Mouse (Mus musculus) embryonic facial prominence, embryonic 12.5 days (tissue): ENCODE measurements around the gene Spp1. TPM values are rescaled to one million over a fixed set of nuclear protein-coding genes. Genes with fewer than 3 reads are reported as not detected.

Experiments used
- ATAC-seq: fragments of 200-750 bp; cut with Nextera tagmentation; 2 replicates; pipeline ENCODE4 v1.8.0; 2017; ENCODE audit not compliant: insufficient number of reproducible peaks, insufficient read depth, low FRiP score, low TSS enrichment
- H3K27ac ChIP-seq: fragments of 300-500 bp; sonication (generic); 2 replicates; pipeline ENCODE4 v1.5.1; 2016; ENCODE audit warnings: mild to moderate bottlenecking
- H3K27me3 ChIP-seq: fragments of 300-500 bp; sonication (generic); 2 replicates; pipeline ENCODE4 v1.6.1; 2016; ENCODE audit warnings: mild to moderate bottlenecking, moderate library complexity
- H3K36me3 ChIP-seq: fragments of 300-500 bp; sonication (generic); 2 replicates; pipeline ENCODE4 v1.6.1; 2016; ENCODE audit warnings: mild to moderate bottlenecking
- H3K4me1 ChIP-seq: fragments of 300-500 bp; sonication (generic); 2 replicates; pipeline ENCODE4 v1.6.1; 2016
- H3K4me2 ChIP-seq: fragments of 300-500 bp; sonication (generic); replicated peaks from 2 replicates; pipeline ENCODE4 v1.6.1; 2016; ENCODE audit warnings: mild to moderate bottlenecking, moderate library complexity
- H3K4me3 ChIP-seq: fragments of 300-500 bp; sonication (generic); 2 replicates; pipeline ENCODE4 v1.5.1; 2016; ENCODE audit warnings: mild to moderate bottlenecking
- H3K9ac ChIP-seq: fragments of 300-500 bp; sonication (generic); 2 replicates; pipeline ENCODE4 v1.6.1; 2016; ENCODE audit warnings: mild to moderate bottlenecking, moderate library complexity
- H3K9me3 ChIP-seq: fragments of 300-500 bp; sonication (generic); 2 replicates; pipeline ENCODE4 v1.6.1; 2016; ENCODE audit warnings: mild to moderate bottlenecking, moderate library complexity
- WGBS: fragments of 180-500 bp; shearing (Covaris S2); methylation state at CpG from one replicate; pipeline ENCODE4 v1.1.7; 2016; 5-methylcytosine and 5-hydroxymethylcytosine counted together
- polyA plus RNA-seq: library from polyadenylated mRNA; unstranded; fragments of >200 nt; fragmentation: Nextera tagmentation; extraction: Ambion mirVana; gene quantifications from 2 replicates; pipeline ENCODE4 v1.2.1, GENCODE M21; 2016

The Spp1 gene
- polyA plus RNA-seq, 1 experiment from 2014 or later = 11.5 TPM

DNA sequence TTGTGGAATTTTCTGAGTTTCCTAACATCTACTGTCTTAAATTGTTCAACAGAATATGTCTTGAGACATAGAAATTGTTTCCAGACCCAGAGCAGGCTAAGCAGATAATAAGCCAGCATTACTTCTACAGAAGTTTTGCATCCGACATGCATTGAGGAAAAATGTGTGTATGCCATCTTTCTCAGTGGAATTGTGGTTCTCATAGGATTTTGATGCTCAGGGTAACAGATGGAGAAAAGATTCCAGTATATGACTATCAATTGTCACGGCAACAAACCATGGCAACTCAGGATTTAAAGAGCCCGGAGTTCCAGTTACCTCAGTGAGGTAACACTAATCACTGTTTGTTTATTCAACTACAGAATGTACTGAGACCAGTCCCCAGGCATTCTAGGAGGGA, 29.9 kb upstream of the Spp1 start:
- no peak overlapping the region for H3K4me2 ChIP-seq
- no peaks in the 10 kb centered on the region for H3K9me3 ChIP-seq
- 37% methylated on average over 3 of the region's 3 CpGs for WGBS
- H3K36me3 ChIP-seq = no peaks in the 10 kb centered on the region
- H3K4me3 ChIP-seq = no peak overlapping the region
- no peak overlapping the region; the same call in 1 of the 2 replicates for H3K27ac ChIP-seq
- H3K9ac ChIP-seq = no peak overlapping the region
- peaks cover 25% of the 10 kb centered on the region for H3K4me1 ChIP-seq
- no peak for ATAC-seq
- no peaks in the 10 kb centered on the region for H3K27me3 ChIP-seq

DNA sequence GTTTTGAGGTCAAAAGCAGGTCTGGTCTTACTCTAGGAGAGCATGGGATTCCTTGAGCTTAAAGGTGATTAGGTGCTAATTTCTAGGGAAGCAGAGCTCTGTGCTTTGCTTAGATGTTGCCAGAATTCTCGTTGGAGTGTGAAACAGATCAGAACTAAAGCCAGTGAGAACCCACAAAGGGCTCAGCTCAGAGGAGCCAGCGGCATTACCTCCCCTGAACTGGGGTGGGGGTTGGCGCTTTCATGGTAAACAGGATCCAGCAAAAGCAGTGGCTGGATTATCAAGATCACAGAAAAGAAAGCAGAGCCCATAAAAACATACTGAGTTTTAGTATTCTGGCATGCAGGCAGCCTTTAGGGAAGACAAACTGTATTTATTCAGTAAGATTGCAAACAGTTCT, 28.2 kb upstream of the Spp1 start:
- Histone ChIP-seq H3K4me3 (no peak overlapping the region), H3K9me3 (no peaks in the 10 kb centered on the region), H3K4me2 (no peak overlapping the region), H3K4me1 (peaks cover 25% of the 10 kb centered on the region), H3K27ac (peak overlapping the region; percentile 65; the same call in 1 of the 2 replicates), H3K27me3 (no peaks in the 10 kb centered on the region), H3K36me3 (no peaks in the 10 kb centered on the region), H3K9ac (no peak overlapping the region)
- no peak for ATAC-seq
- WGBS = 10% methylated on average over 3 of the region's 3 CpGs

DNA sequence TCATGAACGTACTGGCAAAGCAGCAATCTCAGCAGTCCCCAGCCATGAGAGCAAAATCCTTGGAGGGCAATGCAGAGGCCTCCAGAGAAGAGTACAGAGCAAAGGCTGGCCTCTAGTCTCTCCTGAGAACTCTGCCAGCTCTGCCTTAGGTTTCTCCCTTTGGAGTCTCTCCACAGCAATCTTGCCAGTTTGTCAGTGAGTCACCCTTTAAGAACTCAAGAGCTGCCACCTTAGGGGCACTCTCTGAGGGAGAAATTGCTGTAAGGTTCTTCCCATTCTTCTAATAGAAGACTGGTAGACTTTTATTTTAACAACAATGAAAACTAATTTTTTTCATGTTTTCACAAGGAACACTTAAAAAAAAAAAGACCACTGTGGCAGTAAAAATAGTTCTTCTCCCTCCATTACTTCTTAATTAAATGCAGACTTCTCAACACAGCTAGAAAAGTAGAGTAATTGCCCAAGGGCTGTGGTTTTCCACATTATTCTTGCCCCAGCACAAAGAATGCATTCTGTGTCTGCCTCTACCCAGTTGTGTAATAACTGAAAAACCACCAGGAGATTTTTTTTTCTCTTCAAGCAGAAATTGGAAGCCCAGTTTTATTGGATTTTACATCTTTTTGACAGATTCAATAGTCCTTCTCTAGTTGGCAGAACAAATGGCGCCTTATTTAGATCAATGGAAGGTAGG, 27.2 kb upstream of the Spp1 start:
- Histone ChIP-seq H3K27me3 (no peaks in the 10 kb centered on the region), H3K4me3 (no peak overlapping the region), H3K36me3 (no peaks in the 10 kb centered on the region), H3K9me3 (no peaks in the 10 kb centered on the region), H3K4me2 (no peak overlapping the region), H3K27ac (peak overlapping the region; percentile 84), H3K4me1 (peaks cover 22% of the 10 kb centered on the region), H3K9ac (no peak overlapping the region)
- no peak; the same call in 1 of the 2 replicates for ATAC-seq
- 34% methylated on average over 2 of the region's 2 CpGs for WGBS

DNA sequence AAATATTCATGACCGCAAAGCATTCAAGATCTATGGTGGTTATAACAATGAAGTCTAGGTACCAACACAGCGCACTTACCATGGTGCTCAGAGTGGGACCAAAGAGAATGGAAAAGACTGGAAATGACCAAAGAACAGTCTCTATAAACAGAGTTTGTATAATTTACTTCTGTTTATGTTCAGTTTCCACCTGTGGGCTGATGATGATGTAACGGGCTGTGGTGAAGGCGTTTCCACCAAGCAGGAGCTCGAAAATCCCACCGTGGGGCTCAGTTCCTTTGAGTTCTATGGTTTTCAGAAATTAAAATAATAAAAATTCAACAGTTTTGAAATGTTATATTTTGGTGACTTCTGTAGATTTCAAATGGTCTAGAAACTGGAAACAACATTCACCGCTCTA, 26.4 kb upstream of the Spp1 start:
- WGBS = 93% methylated on average over 7 of the region's 7 CpGs
- no peak for ATAC-seq
- Histone ChIP-seq H3K36me3 (no peaks in the 10 kb centered on the region), H3K4me3 (no peak overlapping the region), H3K27me3 (no peaks in the 10 kb centered on the region), H3K9me3 (no peaks in the 10 kb centered on the region), H3K27ac (peak overlapping the region; percentile 69), H3K9ac (no peak overlapping the region), H3K4me1 (peaks cover 22% of the 10 kb centered on the region), H3K4me2 (no peak overlapping the region)

DNA sequence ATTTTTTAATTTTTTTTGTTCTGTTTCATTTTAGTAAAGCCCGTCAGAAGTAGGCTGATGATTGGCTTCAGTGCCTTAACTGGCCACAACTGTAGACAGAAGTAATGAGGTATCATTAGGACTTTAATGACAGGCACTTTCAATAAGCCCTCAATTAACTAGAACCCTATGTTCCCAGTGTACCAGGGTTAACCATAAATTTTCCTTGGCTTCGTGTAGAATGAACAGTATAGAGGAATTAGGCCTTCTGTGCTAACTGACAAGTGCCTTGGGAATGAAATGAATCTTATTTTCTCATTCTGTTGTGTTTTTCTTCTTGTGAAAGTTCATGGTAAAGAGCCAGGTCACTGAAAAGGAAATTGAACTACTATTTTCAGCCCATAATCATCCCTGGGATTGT, 18.9 kb upstream of the Spp1 start:
- ATAC-seq = no peak
- WGBS = 40% methylated on average over 2 of the region's 2 CpGs
- Histone ChIP-seq H3K4me2 (no peak overlapping the region), H3K4me3 (no peak overlapping the region), H3K27ac (no peak overlapping the region), H3K9ac (no peak overlapping the region), H3K36me3 (no peaks in the 10 kb centered on the region), H3K4me1 (no peaks in the 10 kb centered on the region), H3K27me3 (no peaks in the 10 kb centered on the region), H3K9me3 (no peaks in the 10 kb centered on the region)

DNA sequence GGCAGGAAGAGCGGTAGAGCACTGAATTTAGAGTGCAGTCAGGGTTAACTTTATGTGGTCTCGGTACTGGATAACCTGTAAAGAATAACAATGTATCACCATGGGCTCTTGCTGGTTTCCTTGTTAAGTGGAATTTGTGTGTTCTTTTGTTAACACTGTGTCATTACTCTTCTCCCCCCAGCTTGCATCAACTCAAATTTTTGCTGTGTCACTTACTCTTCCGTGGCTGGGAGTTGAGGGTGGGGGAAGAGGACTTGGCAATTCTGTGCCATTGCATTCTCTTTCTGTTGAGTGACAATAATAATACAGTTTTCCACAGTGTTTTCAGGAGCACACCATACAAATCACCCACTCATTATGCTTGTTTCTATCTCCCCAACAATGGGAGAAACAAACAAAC, 17.9 kb upstream of the Spp1 start:
- Histone ChIP-seq H3K36me3 (no peaks in the 10 kb centered on the region), H3K4me2 (no peak overlapping the region), H3K27me3 (no peaks in the 10 kb centered on the region), H3K9ac (no peak overlapping the region), H3K9me3 (no peaks in the 10 kb centered on the region), H3K4me1 (no peaks in the 10 kb centered on the region), H3K4me3 (no peak overlapping the region), H3K27ac (no peak overlapping the region)
- 69% methylated on average over 3 of the region's 3 CpGs for WGBS
- no peak for ATAC-seq

DNA sequence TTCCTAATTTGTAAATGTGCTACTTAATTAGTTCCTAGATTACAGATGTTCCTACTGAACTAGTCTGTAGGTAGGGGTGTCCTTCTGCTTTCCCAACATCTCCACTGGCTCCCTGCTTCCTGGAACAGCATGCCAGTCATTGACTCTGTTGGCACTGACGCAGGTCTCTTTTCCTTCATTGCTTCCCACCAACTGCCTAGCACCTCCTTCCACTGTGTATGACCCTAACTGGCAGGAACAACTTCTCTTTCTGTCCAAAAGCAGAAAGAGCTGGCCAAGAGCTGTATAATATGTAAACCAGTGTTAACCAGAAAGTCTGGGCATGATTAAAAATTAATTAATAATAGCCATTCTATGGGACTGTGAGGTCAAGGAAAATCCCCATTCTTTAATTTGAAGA, 17.2 kb upstream of the Spp1 start:
- ATAC-seq = no peak
- no peaks in the 10 kb centered on the region for H3K9me3 ChIP-seq
- WGBS = 89% methylated on average over 1 of the region's 1 CpGs

DNA sequence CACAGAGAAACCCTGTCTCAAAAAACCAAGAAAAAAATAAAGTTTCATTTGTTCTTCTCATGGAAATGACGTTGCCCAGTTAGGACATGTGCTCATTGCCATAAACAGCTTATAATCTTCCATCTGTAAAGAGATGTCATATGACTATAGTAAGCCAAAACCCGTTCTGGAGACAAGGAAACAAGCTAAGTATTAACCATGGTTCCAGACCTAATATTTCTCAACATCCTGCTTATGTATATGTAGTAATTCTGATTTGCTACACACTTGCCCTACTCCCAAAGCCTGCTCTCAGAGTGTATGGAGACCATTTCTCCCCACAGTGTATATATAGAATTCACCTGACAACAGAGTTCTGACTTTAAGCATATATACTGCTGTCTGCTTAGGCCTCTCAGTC, 12.9 kb upstream of the Spp1 start:
- H3K4me1 ChIP-seq = no peaks in the 10 kb centered on the region
- no peaks in the 10 kb centered on the region for H3K9me3 ChIP-seq
- H3K36me3 ChIP-seq = no peaks in the 10 kb centered on the region
- no peak overlapping the region for H3K4me3 ChIP-seq
- H3K9ac ChIP-seq = no peak overlapping the region
- H3K27ac ChIP-seq = no peak overlapping the region
- no peak for ATAC-seq
- 69% methylated on average over 2 of the region's 2 CpGs for WGBS
- no peak overlapping the region for H3K4me2 ChIP-seq
- H3K27me3 ChIP-seq = no peaks in the 10 kb centered on the region

More for the DNA sequence above, 17.2 kb upstream of the Spp1 start:
- H3K4me3 ChIP-seq = no peak overlapping the region
- H3K27ac ChIP-seq = no peak overlapping the region
- H3K9ac ChIP-seq = no peak overlapping the region
- H3K36me3 ChIP-seq = no peaks in the 10 kb centered on the region
- no peaks in the 10 kb centered on the region for H3K4me1 ChIP-seq
- no peak overlapping the region for H3K4me2 ChIP-seq
- H3K27me3 ChIP-seq = no peaks in the 10 kb centered on the region

DNA sequence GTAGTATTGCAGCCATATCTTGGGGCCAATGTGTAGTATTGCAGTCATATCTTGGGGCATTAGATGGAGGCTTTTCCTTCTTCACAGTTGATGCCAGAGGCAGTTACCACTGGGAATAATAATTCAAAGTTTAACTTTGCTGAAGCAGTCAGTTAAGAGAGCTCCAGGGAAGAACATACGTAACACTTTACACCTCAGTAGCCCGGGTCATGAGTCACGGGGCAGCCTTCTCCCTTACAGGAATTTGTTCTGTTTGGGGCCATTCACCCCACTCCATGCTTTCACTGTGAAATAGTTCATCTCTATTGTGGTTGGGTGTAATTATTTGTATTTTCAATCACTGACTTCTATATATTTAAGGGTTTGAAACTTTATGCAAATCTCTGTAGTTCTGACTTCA, 11.1 kb upstream of the Spp1 start:
- Histone ChIP-seq H3K27ac (no peak overlapping the region), H3K4me3 (no peak overlapping the region), H3K4me2 (no peak overlapping the region), H3K36me3 (no peaks in the 10 kb centered on the region), H3K27me3 (no peaks in the 10 kb centered on the region), H3K9me3 (no peaks in the 10 kb centered on the region), H3K4me1 (no peaks in the 10 kb centered on the region), H3K9ac (no peak overlapping the region)
- ATAC-seq = no peak
- 79% methylated on average over 3 of the region's 3 CpGs for WGBS

DNA sequence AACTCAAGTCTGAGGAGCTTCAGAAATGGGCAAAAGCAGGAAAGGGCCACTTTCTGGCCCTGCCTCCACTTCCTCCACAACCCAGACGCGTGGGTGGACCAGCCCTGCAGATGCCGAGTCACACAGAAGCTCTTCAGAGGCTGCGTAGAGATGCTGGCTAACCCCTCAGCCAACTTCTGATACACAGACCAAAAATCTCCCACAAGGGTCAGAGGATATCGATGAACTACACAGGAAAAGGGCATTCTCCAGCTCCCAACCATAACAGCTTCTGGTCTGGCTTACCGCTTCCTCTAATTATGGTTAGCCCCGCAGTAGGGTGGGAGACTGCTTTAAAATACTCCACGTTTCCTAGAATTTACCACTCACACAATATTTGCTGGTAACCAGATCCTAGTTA, 9.0 kb upstream of the Spp1 start:
- no peak overlapping the region for H3K9ac ChIP-seq
- H3K27ac ChIP-seq = no peak overlapping the region
- H3K4me1 ChIP-seq = no peaks in the 10 kb centered on the region
- 71% methylated on average over 8 of the region's 8 CpGs for WGBS
- H3K36me3 ChIP-seq = no peaks in the 10 kb centered on the region
- H3K9me3 ChIP-seq = no peaks in the 10 kb centered on the region
- no peak overlapping the region for H3K4me3 ChIP-seq
- H3K4me2 ChIP-seq = no peak overlapping the region
- no peak for ATAC-seq
- no peaks in the 10 kb centered on the region for H3K27me3 ChIP-seq

DNA sequence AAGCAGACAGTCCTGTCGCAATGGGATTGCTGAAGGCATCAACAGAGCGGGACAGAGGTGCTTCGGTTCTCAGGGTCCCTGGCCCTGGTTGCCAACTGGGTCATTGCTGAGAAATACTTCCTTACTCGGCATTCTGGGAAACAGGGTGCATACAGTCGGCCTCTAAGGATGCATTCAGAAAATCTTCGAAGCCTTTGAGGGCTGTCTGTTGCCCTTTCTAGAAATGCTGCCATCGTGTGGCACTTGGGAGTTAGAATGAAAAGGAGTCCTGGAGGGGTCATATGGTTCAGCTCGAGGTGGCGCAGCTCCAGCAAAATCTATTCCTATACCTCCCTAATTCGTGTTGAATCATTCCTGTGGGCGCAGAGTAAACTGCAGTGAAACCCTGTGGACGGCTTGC, 2.0 kb upstream of the Spp1 start:
- Histone ChIP-seq H3K9ac (no peak overlapping the region), H3K4me3 (no peak overlapping the region), H3K4me2 (no peak overlapping the region), H3K36me3 (no peaks in the 10 kb centered on the region), H3K4me1 (no peaks in the 10 kb centered on the region; the same call in 1 of the 2 replicates), H3K9me3 (no peaks in the 10 kb centered on the region), H3K27me3 (no peaks in the 10 kb centered on the region), H3K27ac (no peak overlapping the region)
- no peak for ATAC-seq
- 36% methylated on average over 12 of the region's 12 CpGs for WGBS

DNA sequence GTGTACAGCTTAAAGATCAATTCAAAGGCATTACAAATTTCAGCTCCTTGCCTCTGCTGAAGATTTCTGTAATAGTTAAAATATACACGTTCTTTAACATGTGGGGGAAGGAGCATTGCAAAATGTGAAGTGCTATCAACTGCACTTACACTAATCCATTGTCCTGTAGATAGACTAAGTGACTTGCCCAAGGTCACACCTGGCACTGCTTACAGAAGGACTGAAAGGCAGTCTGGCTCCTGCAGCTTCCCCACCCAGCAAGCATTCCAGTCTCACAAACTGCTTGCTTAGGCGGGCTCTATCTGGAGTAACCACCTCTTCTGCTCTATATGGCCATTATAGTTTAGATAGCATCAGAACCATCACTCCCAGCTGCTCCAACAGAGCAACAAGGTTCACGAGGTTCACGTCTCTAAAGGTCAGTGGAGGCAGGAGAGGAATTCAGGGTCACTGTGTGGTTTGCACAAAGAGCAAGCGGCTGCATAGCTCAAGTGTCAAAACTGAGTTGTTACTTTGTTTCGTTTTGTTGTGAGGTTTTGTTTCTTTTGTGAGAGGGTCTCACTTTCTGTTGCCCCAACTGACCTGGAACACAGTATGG, 851 bp upstream of the Spp1 start:
- Histone ChIP-seq H3K9me3 (no peaks in the 10 kb centered on the region), H3K27ac (no peak overlapping the region), H3K27me3 (no peaks in the 10 kb centered on the region), H3K4me1 (no peaks in the 10 kb centered on the region; the same call in 1 of the 2 replicates), H3K4me2 (no peak overlapping the region), H3K4me3 (no peak overlapping the region), H3K9ac (no peak overlapping the region), H3K36me3 (no peaks in the 10 kb centered on the region)
- WGBS = 32% methylated on average over 6 of the region's 6 CpGs
- no peak for ATAC-seq
